ENCODE assay signal across 9 mouse cellular contexts in the genomic region with DNA sequence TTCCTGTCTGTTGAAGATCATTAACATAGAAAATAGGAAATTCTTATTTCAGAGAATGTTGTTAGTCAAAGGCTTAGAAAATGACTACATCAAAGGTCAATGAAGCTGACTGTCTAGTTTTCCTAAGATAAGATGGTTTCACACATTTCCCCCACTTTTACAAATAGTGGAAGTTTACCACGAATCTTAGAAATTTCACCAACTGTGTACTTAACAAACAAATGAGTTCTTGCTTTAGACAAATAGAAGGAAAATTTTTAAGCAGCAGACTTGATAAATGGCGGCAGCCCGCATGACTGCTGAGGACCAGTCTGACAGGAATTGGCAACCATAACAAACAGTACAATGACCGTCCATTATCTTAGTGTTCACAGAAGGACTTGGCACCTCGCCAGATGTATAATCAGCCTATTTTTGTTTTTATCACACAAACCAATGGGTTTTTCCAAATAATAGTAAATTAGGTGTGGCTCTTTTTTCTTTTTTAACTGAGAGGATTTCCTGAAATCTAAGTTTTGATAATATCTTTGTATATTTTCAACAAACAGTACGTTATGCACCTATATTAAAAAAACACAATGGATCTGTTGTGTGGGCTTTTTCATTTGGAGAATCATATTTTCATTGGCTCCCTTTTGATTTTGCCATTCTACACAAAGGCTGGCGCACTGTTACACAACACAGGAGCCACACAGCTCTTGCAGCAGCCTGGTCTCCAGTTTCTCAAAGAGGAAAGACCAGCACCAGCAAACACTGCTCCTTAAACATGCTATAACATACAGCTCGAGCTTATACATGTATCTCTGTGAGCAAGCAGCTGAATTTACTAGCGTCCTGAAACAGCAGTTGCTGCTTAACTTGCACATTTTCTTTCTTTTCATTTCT. TPM values are rescaled to one million over a fixed set of nuclear protein-coding genes. Genes with fewer than 3 reads are reported as not detected.
DNase-seq lines count a peak whose midpoint lies in the region; ATAC-seq and TF ChIP-seq lines count a peak whose summit lies in the region.
"Had no signal": no experiment of that assay in that cellular context is flagged by ENCODE, and none has a peak within 500 bp of the region (broad histone marks: within the 10 kb centered on the region; RNA-seq: fewer than 3 reads in every experiment).

No protein-coding gene starts in this region.

- WGBS in kidney, adult 2 months: 64% methylated on average over 9 of the region's 9 CpGs
- WGBS in kidney, embryonic 14.5 days: 57% methylated on average over 9 of the region's 9 CpGs
- 45% methylated on average over 9 of the region's 9 CpGs for WGBS in heart, postnatal 0 days

- TF ChIP-seq EP300 in heart, postnatal 0 days (IDR thresholded peaks at IDR 0.05; ENCODE audit: low read depth): no peak

- H3K9me3 ChIP-seq in kidney, embryonic 14.5 days (ENCODE audit: control insufficient read depth, low read length): no peaks in the 10 kb centered on the region
- no peaks in the 10 kb centered on the region for H3K9me3 ChIP-seq in heart, postnatal 0 days (replicated peaks; ENCODE audit: control insufficient read depth, low read length)
- H3K9me3 ChIP-seq: liver, embryonic 13.5 days had no signal

- H3K4me2 ChIP-seq in kidney, embryonic 14.5 days (replicated peaks; ENCODE audit: low read depth, low read length): no peak overlapping the region
- H3K4me2 ChIP-seq in heart, postnatal 0 days (ENCODE audit: low read depth, low read length): no peak overlapping the region
- H3K4me2 ChIP-seq: liver, embryonic 13.5 days had no signal

- no peak for TF ChIP-seq POLR2A in kidney, adult 2 months (IDR thresholded peaks at IDR 0.05; ENCODE audit: low read depth, low read length)

- no peak overlapping the region for H3K9ac ChIP-seq in kidney, embryonic 14.5 days (ENCODE audit: low read depth, low read length)
- no peak overlapping the region for H3K9ac ChIP-seq in heart, postnatal 0 days (replicated peaks; ENCODE audit: low read depth, low read length)
- H3K9ac ChIP-seq: liver, embryonic 13.5 days had no signal

- TF ChIP-seq CTCF in kidney, adult 2 months (conservative IDR thresholded peaks at IDR 0.05; ENCODE audit: insufficient read depth, insufficient read length, low read depth, low read length): no peak
- TF ChIP-seq CTCF in heart, postnatal 0 days (IDR thresholded peaks at IDR 0.05; ENCODE audit: low read depth): no peak

- ATAC-seq in kidney, embryonic 14.5 days (ENCODE audit: low FRiP score, low TSS enrichment): no peak
- ATAC-seq in heart, postnatal 0 days (ENCODE audit: insufficient read depth, low read depth): no peak

- DNase-seq in kidney, adult 2 months: peak; percentile 88
- DNase-seq in adrenal gland, postnatal 36 days: peak; percentile 18 to 50
- DNase-seq in heart, postnatal 0 days (ENCODE audit: low spot score): peak; percentile 67
- peak; percentile 59 for DNase-seq in lung, postnatal 25 days (ENCODE audit: low spot score)
- DNase-seq in cerebellum, adult 18-20 months: no peak
- no peak for DNase-seq in spleen, postnatal 36 days (ENCODE audit: low spot score in 2 of 2)
- no peak for DNase-seq in thymus, adult 18-20 months
- DNase-seq: liver, embryonic 13.5 days had no signal

- peak overlapping the region; percentile 83 for H3K27ac ChIP-seq in kidney, adult 2 months (ENCODE audit: insufficient read depth, low read depth, low read length)
- H3K27ac ChIP-seq in kidney, embryonic 14.5 days (ENCODE audit: low read depth, low read length): no peak overlapping the region
- H3K27ac ChIP-seq in heart, postnatal 0 days (ENCODE audit: low read depth): peak overlapping the region; percentile 34
- H3K27ac ChIP-seq: liver, embryonic 13.5 days had no signal

- peaks cover 5% of the 10 kb centered on the region; the same call in 1 of the 2 replicates for H3K4me1 ChIP-seq in kidney, adult 2 months (ENCODE audit: control insufficient read depth, insufficient read depth, low read length)
- no peaks in the 10 kb centered on the region for H3K4me1 ChIP-seq in kidney, embryonic 14.5 days (ENCODE audit: control insufficient read depth, insufficient read depth, low read length)
- H3K4me1 ChIP-seq in heart, postnatal 0 days (ENCODE audit: control insufficient read depth, insufficient read depth): peaks cover 15% of the 10 kb centered on the region

- no peaks in the 10 kb centered on the region for H3K27me3 ChIP-seq in kidney, adult 2 months (replicated peaks; ENCODE audit: control insufficient read depth, insufficient read depth, low read length)
- no peaks in the 10 kb centered on the region for H3K27me3 ChIP-seq in kidney, embryonic 14.5 days (ENCODE audit: control insufficient read depth, insufficient read depth, low read length)
- H3K27me3 ChIP-seq in heart, postnatal 0 days (ENCODE audit: control insufficient read depth, insufficient read depth, low read length): no peaks in the 10 kb centered on the region
- H3K27me3 ChIP-seq: liver, embryonic 13.5 days had no signal

- no peak overlapping the region for H3K4me3 ChIP-seq in kidney, adult 2 months (ENCODE audit: insufficient read depth, low read depth, low read length)
- H3K4me3 ChIP-seq in kidney, embryonic 14.5 days (ENCODE audit: low read length): no peak overlapping the region
- H3K4me3 ChIP-seq in heart, postnatal 0 days (ENCODE audit: low read depth, low read length): no peak overlapping the region
- H3K4me3 ChIP-seq: liver, embryonic 13.5 days had no signal

- H3K36me3 ChIP-seq in kidney, adult 2 months (ENCODE audit: control insufficient read depth, insufficient read depth, low read length): no peaks in the 10 kb centered on the region
- no peaks in the 10 kb centered on the region for H3K36me3 ChIP-seq in kidney, embryonic 14.5 days (ENCODE audit: control insufficient read depth, insufficient read depth, low read length)
- H3K36me3 ChIP-seq in heart, postnatal 0 days (replicated peaks; ENCODE audit: control insufficient read depth, insufficient read depth, low read length): no peaks in the 10 kb centered on the region
- H3K36me3 ChIP-seq: liver, embryonic 13.5 days had no signal

RNA-seq across cellular contexts. Expression of gene Rdx, which starts 18.2 kb away (rescaled TPM):
- 25.5 and 39.2 TPM in 2 replicates for polyA plus RNA-seq in kidney, adult 2 months (2012; rRNA removed)
- 158 and 184 TPM in 2 replicates for polyA plus RNA-seq in kidney, embryonic 14.5 days (2014; fragmentation: Nextera tagmentation; extraction: Ambion mirVana)
- 100 to 1,000 TPM; 120 to 138 TPM for total RNA-seq in adrenal gland, postnatal 36 days (2021)
- total RNA-seq in heart, postnatal 0 days (2014; rRNA removed; ENCODE audit: low replicate concordance): 105 and 118 TPM in 2 replicates
- 102 and 103 TPM in 2 replicates for polyA plus RNA-seq in heart, postnatal 0 days (2015; fragmentation: Nextera tagmentation; extraction: Ambion mirVana)

Comparison
In these comparisons a context has a peak if more than half of its experiments do, and no peak if none do; other contexts are left out.
1. DNase-seq: peak in kidney, adult 2 months (single experiment), adrenal gland, postnatal 36 days (2 of 2), heart, postnatal 0 days (single experiment) and lung, postnatal 25 days (single experiment); none in cerebellum, adult 18-20 months (0 of 2), spleen, postnatal 36 days (0 of 2) and thymus, adult 18-20 months (0 of 2).